Comparison of ENCODE assay signal across 13 mouse cellular contexts in the genomic region with DNA sequence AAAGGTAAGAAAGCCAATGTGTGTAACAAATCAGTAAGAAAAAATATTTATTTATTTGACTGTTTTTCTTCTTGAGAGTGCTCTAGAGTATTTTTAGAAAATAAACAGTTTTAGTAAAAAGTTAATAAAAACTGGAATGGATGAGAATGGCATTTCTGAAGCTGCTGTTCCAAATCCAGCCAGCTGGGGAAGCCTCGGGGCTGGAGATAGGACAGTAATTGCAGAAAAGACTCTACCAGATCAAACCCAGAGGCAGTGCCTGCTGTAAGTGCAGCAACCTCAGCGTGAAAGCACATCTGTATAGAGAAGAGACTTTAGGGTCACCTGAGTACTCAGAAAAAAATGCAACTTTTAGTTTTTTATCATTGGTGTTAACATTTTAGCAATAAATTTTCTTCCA.
DNase-seq lines count a peak whose midpoint lies in the region; ATAC-seq and TF ChIP-seq lines count a peak whose summit lies in the region.
"Had no signal": no experiment of that assay in that cellular context is flagged by ENCODE, and none has a peak within 500 bp of the region (broad histone marks: within the 10 kb centered on the region; RNA-seq: fewer than 3 reads in every experiment).

No protein-coding gene starts in this region.

- peak; percentile 42 for TF ChIP-seq CTCF in lung, postnatal 0 days (IDR thresholded peaks at IDR 0.05)
- peak; percentile 55 for TF ChIP-seq CTCF in Patski (IDR thresholded peaks at IDR 0.05)
- TF ChIP-seq CTCF in cortical plate, adult 2 months (IDR thresholded peaks at IDR 0.05; ENCODE audit: extremely low read depth, insufficient read depth, low read length), result peak; percentile 26; the same call in 1 of the 2 replicates

- POLR2A ChIA-PET in Patski (lab: Charles Lee), result no interaction called here

- no peak overlapping the region for H3K4me3 ChIP-seq in hindbrain, embryonic 14.5 days (replicated peaks; ENCODE audit: low read length)
- H3K4me3 ChIP-seq in hindbrain, embryonic 13.5 days, result no peak overlapping the region
- H3K4me3 ChIP-seq in lung, postnatal 0 days (ENCODE audit: low read depth, low read length), result no peak overlapping the region
- H3K4me3 ChIP-seq in cortical plate, adult 2 months (ENCODE audit: insufficient read depth, low read length), result no peak overlapping the region
- H3K4me3 ChIP-seq: forebrain, embryonic 10.5 days; hindbrain, embryonic 15.5 days; liver, embryonic 13.5 days; midbrain, embryonic 12.5 days had no signal

- no peak overlapping the region for H3K9ac ChIP-seq in hindbrain, embryonic 14.5 days
- H3K9ac ChIP-seq in hindbrain, embryonic 13.5 days, result no peak overlapping the region
- H3K9ac ChIP-seq in lung, postnatal 0 days (replicated peaks; ENCODE audit: low read depth), result no peak overlapping the region
- H3K9ac ChIP-seq: hindbrain, embryonic 15.5 days; liver, embryonic 13.5 days; midbrain, embryonic 12.5 days had no signal

- ATAC-seq in hindbrain, embryonic 14.5 days (ENCODE audit: low FRiP score), result no peak
- no peak for ATAC-seq in hindbrain, embryonic 13.5 days (ENCODE audit: low FRiP score)
- ATAC-seq in lung, postnatal 0 days, result no peak
- ATAC-seq in Patski, result no peak

- no peak for TF ChIP-seq EP300 in lung, postnatal 0 days (IDR thresholded peaks at IDR 0.05)

- H3K9me3 ChIP-seq in hindbrain, embryonic 14.5 days (ENCODE audit: control insufficient read depth, low read length), result no peaks in the 10 kb centered on the region
- H3K9me3 ChIP-seq in hindbrain, embryonic 13.5 days, result no peaks in the 10 kb centered on the region
- no peaks in the 10 kb centered on the region for H3K9me3 ChIP-seq in lung, postnatal 0 days (ENCODE audit: low read length)
- H3K9me3 ChIP-seq: forebrain, embryonic 10.5 days; hindbrain, embryonic 15.5 days; liver, embryonic 13.5 days; midbrain, embryonic 12.5 days had no signal

- WGBS in hindbrain, embryonic 14.5 days, result 50% methylated on average over 2 of the region's 2 CpGs
- WGBS in hindbrain, embryonic 13.5 days, result 60% methylated on average over 2 of the region's 2 CpGs
- WGBS in lung, postnatal 0 days, result 44% methylated on average over 2 of the region's 2 CpGs

- no peak for TF ChIP-seq POLR2A in cortical plate, adult 2 months (IDR thresholded peaks at IDR 0.05; ENCODE audit: extremely low read depth, insufficient read depth, low read length)

- H3K4me1 ChIP-seq in hindbrain, embryonic 14.5 days (replicated peaks; ENCODE audit: control insufficient read depth, insufficient read depth, low read length), result no peaks in the 10 kb centered on the region
- H3K4me1 ChIP-seq in hindbrain, embryonic 13.5 days (replicated peaks), result no peaks in the 10 kb centered on the region
- no peaks in the 10 kb centered on the region for H3K4me1 ChIP-seq in lung, postnatal 0 days (ENCODE audit: insufficient read depth, low read depth, low read length)
- no peaks in the 10 kb centered on the region for H3K4me1 ChIP-seq in cortical plate, adult 2 months (ENCODE audit: control insufficient read depth, insufficient read depth, low read length)
- H3K4me1 ChIP-seq: forebrain, embryonic 10.5 days; hindbrain, embryonic 15.5 days; liver, embryonic 13.5 days; midbrain, embryonic 12.5 days had no signal

- no peak overlapping the region for H3K4me2 ChIP-seq in hindbrain, embryonic 14.5 days (replicated peaks)
- H3K4me2 ChIP-seq in hindbrain, embryonic 13.5 days, result no peak overlapping the region
- no peak overlapping the region for H3K4me2 ChIP-seq in lung, postnatal 0 days (replicated peaks; ENCODE audit: low read depth, low read length)
- H3K4me2 ChIP-seq: hindbrain, embryonic 15.5 days; liver, embryonic 13.5 days; midbrain, embryonic 12.5 days had no signal

- no peaks in the 10 kb centered on the region for H3K36me3 ChIP-seq in hindbrain, embryonic 14.5 days (replicated peaks; ENCODE audit: control insufficient read depth, insufficient read depth)
- H3K36me3 ChIP-seq in hindbrain, embryonic 13.5 days, result no peaks in the 10 kb centered on the region
- no peaks in the 10 kb centered on the region for H3K36me3 ChIP-seq in lung, postnatal 0 days (ENCODE audit: insufficient read depth, low read length)
- H3K36me3 ChIP-seq: forebrain, embryonic 10.5 days; hindbrain, embryonic 15.5 days; liver, embryonic 13.5 days; midbrain, embryonic 12.5 days had no signal

- no peak overlapping the region for H3K27ac ChIP-seq in hindbrain, embryonic 14.5 days
- no peak overlapping the region for H3K27ac ChIP-seq in hindbrain, embryonic 13.5 days
- H3K27ac ChIP-seq in lung, postnatal 0 days (ENCODE audit: low read length), result no peak overlapping the region
- H3K27ac ChIP-seq in cortical plate, adult 2 months (ENCODE audit: insufficient read depth, low read length), result no peak overlapping the region
- H3K27ac ChIP-seq: forebrain, embryonic 10.5 days; hindbrain, embryonic 15.5 days; liver, embryonic 13.5 days; midbrain, embryonic 12.5 days had no signal

- in situ Hi-C loops in Patski (cut with MboI; ENCODE audit: low pct_unique_long_range_greater_than_20kb), result no loop called here

- DNase-seq in hindbrain, embryonic 14.5 days (ENCODE audit: low spot score), result peak; percentile 38
- DNase-seq in lung, postnatal 0 days (ENCODE audit: low spot score), result no peak
- DNase-seq in lung, postnatal 4 days, result no peak
- DNase-seq in Patski (ENCODE audit: low read depth, low spot score), result no peak
- no peak for DNase-seq in urinary bladder, postnatal 10 days (ENCODE audit: low spot score)
- DNase-seq: layer of hippocampus, postnatal 36 days; liver, embryonic 13.5 days; thymus, adult 2 months had no signal

- CTCF ChIA-PET in Patski (lab: Charles Lee), result no interaction called here

- H3K27me3 ChIP-seq in hindbrain, embryonic 14.5 days (ENCODE audit: control insufficient read depth, insufficient read depth, low read length), result no peaks in the 10 kb centered on the region
- H3K27me3 ChIP-seq in hindbrain, embryonic 13.5 days, result no peaks in the 10 kb centered on the region
- no peaks in the 10 kb centered on the region for H3K27me3 ChIP-seq in lung, postnatal 0 days (replicated peaks; ENCODE audit: insufficient read depth, low read length)
- no peaks in the 10 kb centered on the region for H3K27me3 ChIP-seq in Patski
- H3K27me3 ChIP-seq: hindbrain, embryonic 15.5 days; liver, embryonic 13.5 days; midbrain, embryonic 12.5 days had no signal
